Mouse (Mus musculus): ENCODE measurements around the gene Pik3c2b. TPM values are rescaled to one million over a fixed set of nuclear protein-coding genes. Genes with fewer than 3 reads are reported as not detected.

The Pik3c2b gene
- polyA plus RNA-seq, 2 experiments: 0.48 to 0.76 TPM

- H3K4me2 ChIP-seq (ENCODE audit: low read depth): no peak overlapping the region
- no peak overlapping the region for H3K27ac ChIP-seq
- no peaks in the 10 kb centered on the region for H3K36me3 ChIP-seq (replicated peaks; ENCODE audit: control insufficient read depth, insufficient read depth, low read depth)
- DNase-seq (ENCODE audit: low read depth in 3 of 3, low spot score in 3 of 3) (no peak), ATAC-seq (ENCODE audit: insufficient read depth) (no peak)
- no peak overlapping the region for H3K4me3 ChIP-seq (ENCODE audit: insufficient read depth in 1 of 2, low read depth in 2 of 2, low read length in 2 of 2)
- no peaks in the 10 kb centered on the region for H3K9me3 ChIP-seq (ENCODE audit: control insufficient read depth, low read length)
- H3K4me1 ChIP-seq (replicated peaks; ENCODE audit: control insufficient read depth in 2 of 2, insufficient read depth in 2 of 2, low read length in 1 of 2): peaks cover 0 to 21% of the 10 kb centered on the region in 2 experiments; a peak in 2 of 4 replicates
- no peaks in the 10 kb centered on the region for H3K27me3 ChIP-seq (ENCODE audit: control insufficient read depth, insufficient read depth, low read length)
- WGBS (ENCODE audit: insufficient replicate concordance): 31% methylated on average over 20 of the region's 20 CpGs
- no peak overlapping the region for H3K9ac ChIP-seq (replicated peaks)
- TF ChIP-seq EP300 (IDR thresholded peaks at IDR 0.05; ENCODE audit: low read depth) (no peak), CTCF (IDR thresholded peaks at IDR 0.05; ENCODE audit: low read depth) (no peak)
Measured at GRCm38 (mm10) chr1:133076681-133077514, 31.4 kb downstream of the Pik3c2b start.

GRCm38 (mm10) chr1:133077606-133078337 is 32.3 kb downstream of the Pik3c2b start:
- H3K4me1 ChIP-seq (replicated peaks; ENCODE audit: control insufficient read depth in 2 of 2, insufficient read depth in 2 of 2, low read length in 1 of 2): peaks cover 0 to 18% of the 10 kb centered on the region in 2 experiments; a peak in 2 of 4 replicates
- no peak overlapping the region for H3K9ac ChIP-seq (replicated peaks)
- TF ChIP-seq EP300 (IDR thresholded peaks at IDR 0.05; ENCODE audit: low read depth): no peak
- DNase-seq (ENCODE audit: low read depth in 3 of 3, low spot score in 3 of 3): no peak
- no peaks in the 10 kb centered on the region for H3K9me3 ChIP-seq (ENCODE audit: control insufficient read depth, low read length)
- H3K4me3 ChIP-seq (ENCODE audit: insufficient read depth in 1 of 2, low read depth in 2 of 2, low read length in 2 of 2): no peak overlapping the region
- ATAC-seq (ENCODE audit: insufficient read depth): no peak
- H3K27me3 ChIP-seq (ENCODE audit: control insufficient read depth, insufficient read depth, low read length): no peaks in the 10 kb centered on the region
- no peaks in the 10 kb centered on the region for H3K36me3 ChIP-seq (replicated peaks; ENCODE audit: control insufficient read depth, insufficient read depth, low read depth)
- no peak overlapping the region for H3K27ac ChIP-seq
- H3K4me2 ChIP-seq (ENCODE audit: low read depth): no peak overlapping the region
- 27% methylated on average over 11 of the region's 12 CpGs for WGBS (ENCODE audit: insufficient replicate concordance)

GRCm38 (mm10) chr1:133078338-133078727 is 32.9 kb downstream of the Pik3c2b start:
- 75% methylated on average over 1 of the region's 1 CpGs for WGBS (ENCODE audit: insufficient replicate concordance)
- Histone ChIP-seq H3K4me1 (replicated peaks; ENCODE audit: control insufficient read depth in 2 of 2, insufficient read depth in 2 of 2, low read length in 1 of 2) (peaks cover 2 to 18% of the 10 kb centered on the region in 2 experiments; a peak in 3 of 4 replicates), H3K4me3 (ENCODE audit: insufficient read depth in 1 of 2, low read depth in 2 of 2, low read length in 2 of 2) (no peak overlapping the region), H3K4me2 (ENCODE audit: low read depth) (no peak overlapping the region), H3K9me3 (ENCODE audit: control insufficient read depth, low read length) (no peaks in the 10 kb centered on the region), H3K36me3 (replicated peaks; ENCODE audit: control insufficient read depth, insufficient read depth, low read depth) (no peaks in the 10 kb centered on the region), H3K27me3 (ENCODE audit: control insufficient read depth, insufficient read depth, low read length) (no peaks in the 10 kb centered on the region), H3K9ac (replicated peaks) (no peak overlapping the region), H3K27ac (no peak overlapping the region)
- DNase-seq (ENCODE audit: low read depth in 3 of 3, low spot score in 3 of 3): no peak
- no peak for ATAC-seq (ENCODE audit: insufficient read depth)
- no peak for TF ChIP-seq CTCF (IDR thresholded peaks at IDR 0.05; ENCODE audit: low read depth)
- TF ChIP-seq EP300 (IDR thresholded peaks at IDR 0.05; ENCODE audit: low read depth): no peak

- H3K36me3 ChIP-seq (replicated peaks; ENCODE audit: control insufficient read depth, insufficient read depth, low read depth): no peaks in the 10 kb centered on the region
- DNase-seq (ENCODE audit: low read depth in 3 of 3, low spot score in 3 of 3) (no peak), ATAC-seq (ENCODE audit: insufficient read depth) (no peak)
- WGBS (ENCODE audit: insufficient replicate concordance): 75% methylated on average over 7 of the region's 7 CpGs
- TF ChIP-seq CTCF (IDR thresholded peaks at IDR 0.05; ENCODE audit: low read depth) (no peak), EP300 (IDR thresholded peaks at IDR 0.05; ENCODE audit: low read depth) (no peak)
- H3K4me1 ChIP-seq (replicated peaks; ENCODE audit: control insufficient read depth in 2 of 2, insufficient read depth in 2 of 2, low read length in 1 of 2): peaks cover 14 to 27% of the 10 kb centered on the region in 2 experiments
- H3K4me3 ChIP-seq (ENCODE audit: insufficient read depth in 1 of 2, low read depth in 2 of 2, low read length in 2 of 2): no peak overlapping the region
- H3K9ac ChIP-seq (replicated peaks): no peak overlapping the region
- H3K27ac ChIP-seq: no peak overlapping the region
- H3K4me2 ChIP-seq (ENCODE audit: low read depth): no peak overlapping the region
- H3K9me3 ChIP-seq (ENCODE audit: control insufficient read depth, low read length): no peaks in the 10 kb centered on the region
- no peaks in the 10 kb centered on the region for H3K27me3 ChIP-seq (ENCODE audit: control insufficient read depth, insufficient read depth, low read length)
Measured at GRCm38 (mm10) chr1:133079509-133079908, 34.0 kb downstream of the Pik3c2b start.

GRCm38 (mm10) chr1:133080079-133080561 is 34.7 kb downstream of the Pik3c2b start:
- Histone ChIP-seq H3K4me2 (ENCODE audit: low read depth) (no peak overlapping the region), H3K4me1 (replicated peaks; ENCODE audit: control insufficient read depth in 2 of 2, insufficient read depth in 2 of 2, low read length in 1 of 2) (peaks cover 17 to 32% of the 10 kb centered on the region in 2 experiments), H3K36me3 (replicated peaks; ENCODE audit: control insufficient read depth, insufficient read depth, low read depth) (no peaks in the 10 kb centered on the region), H3K27me3 (ENCODE audit: control insufficient read depth, insufficient read depth, low read length) (no peaks in the 10 kb centered on the region), H3K27ac (no peak overlapping the region), H3K4me3 (ENCODE audit: insufficient read depth in 1 of 2, low read depth in 2 of 2, low read length in 2 of 2) (no peak overlapping the region), H3K9me3 (ENCODE audit: control insufficient read depth, low read length) (no peaks in the 10 kb centered on the region), H3K9ac (replicated peaks) (no peak overlapping the region)
- DNase-seq (ENCODE audit: low read depth in 3 of 3, low spot score in 3 of 3) (no peak), ATAC-seq (ENCODE audit: insufficient read depth) (no peak)
- 54% methylated on average over 9 of the region's 9 CpGs for WGBS (ENCODE audit: insufficient replicate concordance)
- TF ChIP-seq EP300 (IDR thresholded peaks at IDR 0.05; ENCODE audit: low read depth) (no peak), CTCF (IDR thresholded peaks at IDR 0.05; ENCODE audit: low read depth) (no peak)
